Mouse (Mus musculus): ENCODE measurements at regions not wholly inside any gene's neighbourhood (a gene's known extent, or its start where the extent isn't known, plus 50 kb on each side); places are given as distances from the start of the nearest gene placed in this dataset.

DNA sequence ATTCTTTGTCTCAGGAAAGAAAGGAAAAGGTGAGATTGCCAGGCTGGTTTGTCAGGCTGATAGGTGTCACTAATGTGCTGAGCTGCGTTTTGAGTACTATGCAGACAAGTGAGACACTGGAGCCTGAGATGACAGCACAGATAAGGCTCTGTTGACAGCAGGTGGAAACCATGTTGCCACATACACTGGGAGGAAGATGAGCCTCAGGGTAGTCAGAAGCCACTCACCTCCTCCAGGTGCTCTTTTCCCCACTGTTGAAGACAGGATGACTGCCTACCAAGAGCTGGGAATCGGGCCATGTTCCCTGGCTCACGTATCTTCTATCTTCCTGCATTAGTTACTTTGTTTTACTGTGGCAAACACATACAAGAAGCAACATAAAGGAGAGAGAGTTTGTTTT lies 418.3 kb downstream of the Tmem114 start:
- WGBS, result 81% methylated on average over 3 of the region's 3 CpGs
- ATAC-seq, result no peak
- Histone ChIP-seq H3K4me2 (ENCODE audit: low read length) (no peak overlapping the region), H3K4me3 (ENCODE audit: low read depth, low read length) (no peak overlapping the region), H3K9ac (ENCODE audit: low read depth, low read length) (no peak overlapping the region), H3K27me3 (ENCODE audit: control insufficient read depth, insufficient read depth, low read depth, low read length) (no peaks in the 10 kb centered on the region), H3K27ac (ENCODE audit: low read length) (no peak overlapping the region), H3K4me1 (ENCODE audit: control insufficient read depth, insufficient read depth, low read length) (no peaks in the 10 kb centered on the region), H3K9me3 (replicated peaks; ENCODE audit: control insufficient read depth, low read length, poor library complexity, severe bottlenecking) (no peaks in the 10 kb centered on the region), H3K36me3 (ENCODE audit: control insufficient read depth, insufficient read depth, low read length) (no peaks in the 10 kb centered on the region)

DNA sequence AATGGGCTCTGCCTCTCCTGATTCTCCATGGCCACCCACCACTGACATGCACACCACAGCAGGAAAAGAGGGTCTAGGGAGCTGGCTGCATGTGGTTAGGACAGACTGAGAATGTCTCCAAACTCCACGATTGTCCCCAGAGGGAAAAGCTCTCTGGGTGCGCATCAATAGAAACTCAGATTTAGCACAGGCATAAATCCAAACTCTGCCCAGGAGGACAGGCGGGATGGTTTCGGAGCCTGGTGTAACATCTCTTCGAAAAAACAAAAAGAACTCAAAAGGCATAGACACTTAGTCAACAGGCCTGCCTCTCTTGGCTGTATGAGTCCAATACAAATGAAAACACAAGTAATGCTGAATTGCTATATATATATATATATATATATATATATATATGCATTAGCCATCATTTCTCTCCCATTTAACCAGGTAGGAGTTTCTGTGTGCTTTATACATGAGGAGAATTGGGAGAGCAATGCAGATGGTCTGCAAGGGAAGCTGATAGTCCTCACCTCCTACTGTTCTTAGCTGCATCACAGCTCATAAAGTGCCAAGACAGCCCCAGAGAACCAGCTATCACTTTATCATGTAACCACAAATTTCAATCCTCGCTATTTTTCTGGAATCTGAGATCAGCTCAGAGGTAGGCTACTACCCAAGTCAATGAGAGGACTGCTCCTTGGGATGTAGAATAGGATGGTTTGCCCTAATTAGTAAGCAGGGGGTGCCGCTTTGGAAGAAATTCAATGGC lies 422.4 kb downstream of the Tmem114 start:
- no peak overlapping the region for H3K27ac ChIP-seq (ENCODE audit: low read length)
- H3K9me3 ChIP-seq (replicated peaks; ENCODE audit: control insufficient read depth, low read length, poor library complexity, severe bottlenecking), result peaks cover 5% of the 10 kb centered on the region; the same call in 1 of the 2 replicates
- no peaks in the 10 kb centered on the region for H3K4me1 ChIP-seq (ENCODE audit: control insufficient read depth, insufficient read depth, low read length)
- H3K4me3 ChIP-seq (ENCODE audit: low read depth, low read length), result no peak overlapping the region
- 90% methylated on average over 7 of the region's 7 CpGs for WGBS
- no peaks in the 10 kb centered on the region for H3K27me3 ChIP-seq (ENCODE audit: control insufficient read depth, insufficient read depth, low read depth, low read length)
- H3K36me3 ChIP-seq (ENCODE audit: control insufficient read depth, insufficient read depth, low read length), result no peaks in the 10 kb centered on the region
- no peak overlapping the region for H3K4me2 ChIP-seq (ENCODE audit: low read length)
- ATAC-seq, result no peak
- H3K9ac ChIP-seq (ENCODE audit: low read depth, low read length), result no peak overlapping the region

DNA sequence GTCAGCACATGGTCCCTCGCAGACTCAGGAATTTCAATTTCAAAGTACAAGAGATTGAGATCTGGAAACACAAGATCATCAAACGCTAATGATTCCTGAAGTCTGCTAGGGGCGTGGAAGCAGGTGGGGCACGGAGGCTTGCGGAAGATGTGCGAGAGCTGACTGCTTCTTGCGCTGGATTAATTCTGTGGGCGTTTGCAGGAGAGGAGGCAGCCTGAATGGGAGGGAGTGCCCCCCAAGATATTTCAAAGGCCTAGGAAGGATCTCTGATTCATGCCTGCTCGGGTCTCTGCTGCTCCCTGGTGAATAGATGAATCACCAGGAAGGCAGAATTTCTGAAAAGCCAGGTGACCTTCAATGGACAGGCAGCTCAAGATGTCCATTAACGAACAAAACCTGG lies 442.1 kb downstream of the Tmem114 start:
- no peak overlapping the region for H3K27ac ChIP-seq (ENCODE audit: low read length)
- H3K36me3 ChIP-seq (ENCODE audit: control insufficient read depth, insufficient read depth, low read length), result no peaks in the 10 kb centered on the region
- peaks cover 3% of the 10 kb centered on the region; the same call in 1 of the 2 replicates for H3K4me1 ChIP-seq (ENCODE audit: control insufficient read depth, insufficient read depth, low read length)
- peak; percentile 62 for ATAC-seq
- H3K4me2 ChIP-seq (ENCODE audit: low read length), result peak overlapping the region; percentile 33
- no peak overlapping the region for H3K9ac ChIP-seq (ENCODE audit: low read depth, low read length)
- no peaks in the 10 kb centered on the region for H3K27me3 ChIP-seq (ENCODE audit: control insufficient read depth, insufficient read depth, low read depth, low read length)
- 20% methylated on average over 10 of the region's 10 CpGs for WGBS
- H3K4me3 ChIP-seq (ENCODE audit: low read depth, low read length), result no peak overlapping the region
- no peaks in the 10 kb centered on the region for H3K9me3 ChIP-seq (replicated peaks; ENCODE audit: control insufficient read depth, low read length, poor library complexity, severe bottlenecking)

DNA sequence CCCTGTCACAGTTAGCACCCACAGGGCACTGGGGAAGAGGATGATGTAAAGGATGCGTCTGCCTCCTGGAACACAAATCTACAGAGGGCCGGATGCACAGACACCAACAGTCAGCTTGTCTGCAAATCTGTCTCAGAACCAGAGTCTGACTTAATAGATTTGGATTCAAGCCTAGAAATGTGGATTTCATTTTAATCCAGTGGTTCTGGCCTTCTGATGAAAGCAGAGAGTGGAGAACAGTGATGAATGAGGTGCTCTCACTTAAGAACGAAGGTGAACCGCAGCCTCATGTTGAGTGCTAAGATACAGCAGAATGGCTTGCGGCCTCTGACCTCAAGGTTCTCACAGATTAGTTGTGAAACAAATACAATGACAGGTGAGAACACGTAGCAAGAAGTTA lies 446.5 kb downstream of the Tmem114 start:
- Histone ChIP-seq H3K27ac (ENCODE audit: low read length) (no peak overlapping the region), H3K4me2 (ENCODE audit: low read length) (no peak overlapping the region), H3K4me3 (ENCODE audit: low read depth, low read length) (no peak overlapping the region), H3K36me3 (ENCODE audit: control insufficient read depth, insufficient read depth, low read length) (no peaks in the 10 kb centered on the region), H3K4me1 (ENCODE audit: control insufficient read depth, insufficient read depth, low read length) (peaks cover 3% of the 10 kb centered on the region; the same call in 1 of the 2 replicates), H3K27me3 (ENCODE audit: control insufficient read depth, insufficient read depth, low read depth, low read length) (no peaks in the 10 kb centered on the region), H3K9ac (ENCODE audit: low read depth, low read length) (no peak overlapping the region), H3K9me3 (replicated peaks; ENCODE audit: control insufficient read depth, low read length, poor library complexity, severe bottlenecking) (no peaks in the 10 kb centered on the region)
- 80% methylated on average over 6 of the region's 6 CpGs for WGBS
- no peak for ATAC-seq

DNA sequence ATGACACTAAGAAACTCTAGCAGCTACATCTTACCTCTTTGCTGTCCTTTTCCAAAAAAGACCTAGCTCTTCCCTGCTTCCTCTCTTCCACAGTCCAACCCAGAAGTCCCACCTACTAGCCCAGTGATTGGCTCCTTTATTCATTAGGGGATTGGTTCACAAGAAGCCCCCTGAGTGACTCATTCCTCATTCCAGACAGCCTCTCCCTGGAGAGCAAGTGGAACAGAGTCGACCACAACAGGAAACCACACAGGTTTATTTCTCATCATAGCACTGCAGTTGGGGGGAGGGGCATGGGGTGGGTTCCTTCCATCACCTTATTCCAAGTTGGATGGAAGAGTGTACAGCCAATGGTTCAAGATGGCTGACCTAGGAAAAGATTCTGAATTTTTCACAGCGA lies 473.3 kb downstream of the Tmem114 start:
- ATAC-seq, result no peak
- H3K4me1 ChIP-seq (ENCODE audit: control insufficient read depth, insufficient read depth, low read length), result no peaks in the 10 kb centered on the region
- H3K4me3 ChIP-seq (ENCODE audit: low read depth, low read length), result no peak overlapping the region
- H3K9ac ChIP-seq (ENCODE audit: low read depth, low read length), result no peak overlapping the region
- H3K9me3 ChIP-seq (replicated peaks; ENCODE audit: control insufficient read depth, low read length, poor library complexity, severe bottlenecking), result no peaks in the 10 kb centered on the region
- WGBS, result 91% methylated on average over 2 of the region's 2 CpGs
- H3K27ac ChIP-seq (ENCODE audit: low read length), result no peak overlapping the region
- no peak overlapping the region for H3K4me2 ChIP-seq (ENCODE audit: low read length)
- no peaks in the 10 kb centered on the region for H3K27me3 ChIP-seq (ENCODE audit: control insufficient read depth, insufficient read depth, low read depth, low read length)
- no peaks in the 10 kb centered on the region for H3K36me3 ChIP-seq (ENCODE audit: control insufficient read depth, insufficient read depth, low read length)

DNA sequence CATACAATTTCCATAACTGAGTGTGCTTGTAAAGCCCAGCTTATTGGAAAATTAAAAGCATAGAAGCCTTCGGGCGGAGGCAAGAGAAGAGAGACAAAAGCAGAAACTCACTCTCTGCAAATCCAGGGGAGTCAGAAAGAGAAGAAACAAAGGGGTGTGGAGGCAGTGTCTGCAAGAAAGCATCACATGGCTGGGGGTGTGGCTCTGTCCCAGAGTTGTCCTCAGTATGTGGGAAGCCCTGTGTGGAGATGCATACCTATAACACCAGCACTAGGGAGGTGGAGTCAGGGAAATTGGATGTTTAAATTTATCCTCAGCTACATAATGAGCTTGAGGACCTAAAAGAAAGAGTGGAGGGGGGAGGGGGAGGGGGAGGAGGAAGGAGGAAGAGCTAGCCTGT lies 482.6 kb downstream of the Tmem114 start:
- no peaks in the 10 kb centered on the region for H3K27me3 ChIP-seq (ENCODE audit: control insufficient read depth, insufficient read depth, low read depth, low read length)
- no peak overlapping the region for H3K27ac ChIP-seq (ENCODE audit: low read length)
- H3K36me3 ChIP-seq (ENCODE audit: control insufficient read depth, insufficient read depth, low read length), result no peaks in the 10 kb centered on the region
- no peaks in the 10 kb centered on the region for H3K4me1 ChIP-seq (ENCODE audit: control insufficient read depth, insufficient read depth, low read length)
- H3K4me2 ChIP-seq (ENCODE audit: low read length), result no peak overlapping the region
- 75% methylated on average over 2 of the region's 2 CpGs for WGBS
- no peaks in the 10 kb centered on the region for H3K9me3 ChIP-seq (replicated peaks; ENCODE audit: control insufficient read depth, low read length, poor library complexity, severe bottlenecking)
- H3K4me3 ChIP-seq (ENCODE audit: low read depth, low read length), result no peak overlapping the region
- no peak overlapping the region for H3K9ac ChIP-seq (ENCODE audit: low read depth, low read length)
- no peak for ATAC-seq

DNA sequence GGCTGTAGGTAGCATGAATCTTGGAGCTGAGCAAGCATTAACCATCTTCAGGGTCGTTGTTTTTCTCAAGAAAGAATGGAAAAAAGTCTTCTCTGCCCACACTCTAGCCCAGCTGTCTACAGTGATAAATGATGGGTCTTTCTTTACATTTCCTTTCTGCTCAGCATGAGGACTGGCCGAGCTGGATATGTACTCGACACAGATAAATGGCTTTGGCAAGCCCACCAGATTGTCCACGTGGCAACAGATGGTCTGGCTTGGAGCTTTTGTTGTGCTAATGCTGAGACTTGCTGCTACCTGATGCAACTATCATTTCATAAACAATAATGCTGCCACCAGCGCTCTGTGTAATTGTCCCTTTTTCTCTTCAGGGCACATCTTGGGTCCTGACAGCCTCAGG lies 487.8 kb downstream of the Tmem114 start:
- Histone ChIP-seq H3K4me1 (ENCODE audit: control insufficient read depth, insufficient read depth, low read length) (no peaks in the 10 kb centered on the region), H3K4me2 (ENCODE audit: low read length) (no peak overlapping the region), H3K9ac (ENCODE audit: low read depth, low read length) (no peak overlapping the region), H3K9me3 (replicated peaks; ENCODE audit: control insufficient read depth, low read length, poor library complexity, severe bottlenecking) (no peaks in the 10 kb centered on the region), H3K27ac (ENCODE audit: low read length) (no peak overlapping the region), H3K36me3 (ENCODE audit: control insufficient read depth, insufficient read depth, low read length) (no peaks in the 10 kb centered on the region), H3K4me3 (ENCODE audit: low read depth, low read length) (no peak overlapping the region), H3K27me3 (ENCODE audit: control insufficient read depth, insufficient read depth, low read depth, low read length) (no peaks in the 10 kb centered on the region)
- no peak for ATAC-seq
- 43% methylated on average over 5 of the region's 5 CpGs for whole genome bisulfite sequencing

DNA sequence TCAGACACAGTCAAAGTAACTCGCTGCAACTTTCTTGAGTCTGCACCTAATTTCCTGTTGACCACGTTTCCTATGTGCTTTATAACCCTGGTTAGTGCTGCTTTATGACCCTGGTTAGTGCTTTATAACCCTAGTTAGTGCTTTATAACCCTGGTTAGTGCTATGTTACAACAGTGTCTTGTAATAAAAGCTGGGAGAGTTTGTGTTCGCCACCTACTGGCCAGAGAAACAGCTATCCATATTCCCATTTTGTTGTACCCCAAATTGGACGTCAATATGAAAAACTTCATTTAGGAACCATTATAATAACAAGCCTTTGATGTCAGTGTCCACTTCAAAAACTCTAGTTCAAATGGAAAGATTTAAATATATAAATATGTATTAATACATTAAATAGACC lies 492.6 kb downstream of the Tmem114 start:
- no peaks in the 10 kb centered on the region for H3K36me3 ChIP-seq (ENCODE audit: control insufficient read depth, insufficient read depth, low read length)
- no peaks in the 10 kb centered on the region for H3K27me3 ChIP-seq (ENCODE audit: control insufficient read depth, insufficient read depth, low read depth, low read length)
- H3K4me3 ChIP-seq (ENCODE audit: low read depth, low read length), result no peak overlapping the region
- ATAC-seq, result no peak
- H3K27ac ChIP-seq (ENCODE audit: low read length), result no peak overlapping the region
- H3K9me3 ChIP-seq (replicated peaks; ENCODE audit: control insufficient read depth, low read length, poor library complexity, severe bottlenecking), result no peaks in the 10 kb centered on the region
- WGBS, result 56% methylated on average over 4 of the region's 4 CpGs
- H3K9ac ChIP-seq (ENCODE audit: low read depth, low read length), result no peak overlapping the region
- no peak overlapping the region for H3K4me2 ChIP-seq (ENCODE audit: low read length)
- H3K4me1 ChIP-seq (ENCODE audit: control insufficient read depth, insufficient read depth, low read length), result no peaks in the 10 kb centered on the region; the same call in 1 of the 2 replicates

DNA sequence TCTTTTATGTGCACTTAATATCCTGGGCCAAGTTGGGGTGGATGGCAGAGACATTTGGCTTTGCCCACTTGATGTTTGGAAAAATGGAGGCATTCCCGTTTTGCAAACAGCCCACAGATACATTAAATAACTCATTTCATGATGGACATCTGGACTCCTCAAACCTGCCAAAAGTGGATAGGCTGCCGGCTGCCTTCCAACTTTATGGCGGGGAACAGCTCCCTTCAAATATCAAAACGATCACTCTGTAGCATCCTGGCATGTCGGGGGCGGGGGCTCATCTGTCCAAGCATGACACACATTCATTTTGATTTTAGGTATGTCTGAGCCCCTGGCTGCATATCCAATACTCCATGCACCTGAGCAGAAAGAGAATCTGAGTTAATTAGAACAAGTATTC lies 493.3 kb downstream of the Tmem114 start:
- Histone ChIP-seq H3K9me3 (replicated peaks; ENCODE audit: control insufficient read depth, low read length, poor library complexity, severe bottlenecking) (no peaks in the 10 kb centered on the region), H3K27me3 (ENCODE audit: control insufficient read depth, insufficient read depth, low read depth, low read length) (no peaks in the 10 kb centered on the region), H3K36me3 (ENCODE audit: control insufficient read depth, insufficient read depth, low read length) (no peaks in the 10 kb centered on the region), H3K9ac (ENCODE audit: low read depth, low read length) (no peak overlapping the region), H3K4me1 (ENCODE audit: control insufficient read depth, insufficient read depth, low read length) (no peaks in the 10 kb centered on the region; the same call in 1 of the 2 replicates), H3K4me3 (ENCODE audit: low read depth, low read length) (no peak overlapping the region), H3K4me2 (ENCODE audit: low read length) (no peak overlapping the region), H3K27ac (ENCODE audit: low read length) (no peak overlapping the region)
- WGBS, result 92% methylated on average over 6 of the region's 6 CpGs
- ATAC-seq, result no peak
